8 mouse cellular contexts compared by ENCODE assay signal in the genomic region with DNA sequence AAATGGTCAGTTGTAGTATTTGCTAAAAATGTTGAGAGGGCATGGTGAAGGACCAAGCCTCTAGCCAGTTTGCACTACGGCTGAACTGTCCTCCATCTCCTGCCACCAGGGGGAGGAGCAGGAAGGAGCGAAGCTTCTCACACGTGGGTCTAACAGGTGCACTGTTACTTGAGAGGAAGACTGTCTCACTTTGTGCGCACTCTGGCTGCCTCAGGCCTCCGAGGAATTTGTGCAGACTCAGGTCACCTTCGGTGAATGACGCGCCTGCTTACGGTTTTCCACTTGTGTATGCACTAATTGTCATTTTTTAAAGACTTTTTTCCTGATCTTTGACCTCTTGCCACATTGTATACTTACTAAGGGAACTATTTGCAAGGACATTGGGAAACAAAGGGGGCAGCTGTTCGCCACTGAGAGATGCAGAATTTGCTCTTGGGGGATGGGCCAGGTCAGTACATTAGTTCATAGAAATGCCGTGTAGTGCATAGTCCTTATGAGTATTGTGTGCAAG.
DNase-seq lines count a peak whose midpoint lies in the region; ATAC-seq and TF ChIP-seq lines count a peak whose summit lies in the region.
"Had no signal": no experiment of that assay in that cellular context is flagged by ENCODE, and none has a peak within 500 bp of the region (broad histone marks: within the 10 kb centered on the region; RNA-seq: fewer than 3 reads in every experiment).

No protein-coding gene starts in this region.

- ATAC-seq in midbrain, postnatal 0 days (ENCODE audit: low FRiP score): no peak
- no peak for ATAC-seq in kidney, postnatal 0 days (replicated peaks; ENCODE audit: low FRiP score, low read depth)
- peak; percentile 16; the same call in 1 of the 2 replicates for ATAC-seq in neutrophil, adult 5-6 weeks (ENCODE audit: extremely low read depth, insufficient number of reproducible peaks, low FRiP score, poor library complexity, severe bottlenecking)

- H3K9me3 ChIP-seq in midbrain, postnatal 0 days (ENCODE audit: low read length): no peaks in the 10 kb centered on the region
- H3K9me3 ChIP-seq in midbrain, embryonic 10.5 days (replicated peaks): no peaks in the 10 kb centered on the region
- no peaks in the 10 kb centered on the region for H3K9me3 ChIP-seq in kidney, postnatal 0 days (replicated peaks; ENCODE audit: low read length)
- H3K9me3 ChIP-seq: neural tube, embryonic 12.5 days had no signal

- peaks cover 28% of the 10 kb centered on the region for H3K36me3 ChIP-seq in midbrain, postnatal 0 days (ENCODE audit: insufficient read depth, low read length)
- H3K36me3 ChIP-seq in midbrain, embryonic 10.5 days: peaks cover 87% of the 10 kb centered on the region
- peaks cover 49% of the 10 kb centered on the region for H3K36me3 ChIP-seq in kidney, postnatal 0 days (ENCODE audit: insufficient read depth, low read length)

- no peak overlapping the region for H3K4me3 ChIP-seq in midbrain, postnatal 0 days (ENCODE audit: low read depth, low read length)
- no peak overlapping the region for H3K4me3 ChIP-seq in midbrain, embryonic 10.5 days
- H3K4me3 ChIP-seq in cortical plate, adult 2 months (ENCODE audit: insufficient read depth, low read length): no peak overlapping the region
- no peak overlapping the region for H3K4me3 ChIP-seq in kidney, postnatal 0 days (replicated peaks; ENCODE audit: low read depth, low read length)
- H3K4me3 ChIP-seq: neural tube, embryonic 12.5 days had no signal

- peak; percentile 72 for TF ChIP-seq CTCF in midbrain, postnatal 0 days (IDR thresholded peaks at IDR 0.05)
- TF ChIP-seq CTCF in cortical plate, adult 2 months (IDR thresholded peaks at IDR 0.05; ENCODE audit: extremely low read depth, insufficient read depth, low read length): peak; percentile 30; the same call in 1 of the 2 replicates
- peak; percentile 67 for TF ChIP-seq CTCF in kidney, postnatal 0 days (IDR thresholded peaks at IDR 0.05; ENCODE audit: low read depth)

- no peaks in the 10 kb centered on the region for H3K4me1 ChIP-seq in midbrain, postnatal 0 days (ENCODE audit: insufficient read depth, low read length)
- no peaks in the 10 kb centered on the region for H3K4me1 ChIP-seq in midbrain, embryonic 10.5 days
- H3K4me1 ChIP-seq in cortical plate, adult 2 months (ENCODE audit: control insufficient read depth, insufficient read depth, low read length): no peaks in the 10 kb centered on the region
- H3K4me1 ChIP-seq in kidney, postnatal 0 days (replicated peaks; ENCODE audit: insufficient read depth, low read length): no peaks in the 10 kb centered on the region
- H3K4me1 ChIP-seq: neural tube, embryonic 12.5 days had no signal

- no peaks in the 10 kb centered on the region for H3K27me3 ChIP-seq in midbrain, postnatal 0 days (ENCODE audit: insufficient read depth, low read length)
- H3K27me3 ChIP-seq in midbrain, embryonic 10.5 days (ENCODE audit: low read depth, poor library complexity, severe bottlenecking): no peaks in the 10 kb centered on the region
- no peaks in the 10 kb centered on the region for H3K27me3 ChIP-seq in kidney, postnatal 0 days (ENCODE audit: insufficient read depth, low read length)
- H3K27me3 ChIP-seq: neural tube, embryonic 12.5 days had no signal

- DNase-seq in midbrain, postnatal 0 days (ENCODE audit: low spot score): peak; percentile 19
- DNase-seq in midbrain, embryonic 10.5 days (ENCODE audit: low spot score): no peak
- DNase-seq in kidney, postnatal 0 days (ENCODE audit: low spot score): peak; percentile 40
- DNase-seq in ovary, postnatal 10 days (ENCODE audit: low spot score): no peak
- no peak for DNase-seq in right cerebral cortex, postnatal 14 days

- H3K9ac ChIP-seq in midbrain, postnatal 0 days (replicated peaks; ENCODE audit: low read length, poor library complexity, severe bottlenecking): no peak overlapping the region
- H3K9ac ChIP-seq in kidney, postnatal 0 days (ENCODE audit: low read depth, low read length): no peak overlapping the region
- H3K9ac ChIP-seq: neural tube, embryonic 12.5 days had no signal

- H3K4me2 ChIP-seq in midbrain, postnatal 0 days (ENCODE audit: low read depth, low read length, poor library complexity, severe bottlenecking): no peak overlapping the region
- no peak overlapping the region for H3K4me2 ChIP-seq in kidney, postnatal 0 days (ENCODE audit: low read length)
- H3K4me2 ChIP-seq: neural tube, embryonic 12.5 days had no signal

- TF ChIP-seq POLR2A in cortical plate, adult 2 months (IDR thresholded peaks at IDR 0.05; ENCODE audit: extremely low read depth, insufficient read depth, low read length): no peak

- no peak overlapping the region for H3K27ac ChIP-seq in midbrain, postnatal 0 days (ENCODE audit: low read depth, low read length)
- no peak overlapping the region for H3K27ac ChIP-seq in midbrain, embryonic 10.5 days (replicated peaks)
- H3K27ac ChIP-seq in cortical plate, adult 2 months (ENCODE audit: insufficient read depth, low read length): no peak overlapping the region
- no peak overlapping the region for H3K27ac ChIP-seq in kidney, postnatal 0 days
- H3K27ac ChIP-seq: neural tube, embryonic 12.5 days had no signal

- WGBS in midbrain, postnatal 0 days: 73% methylated on average over 11 of the region's 11 CpGs
- WGBS in midbrain, embryonic 10.5 days: 77% methylated on average over 11 of the region's 11 CpGs
- 74% methylated on average over 11 of the region's 11 CpGs for WGBS in kidney, postnatal 0 days

Comparison
In these comparisons a context has a peak if more than half of its experiments do, and no peak if none do; other contexts are left out.
1. DNase-seq: peak in midbrain, postnatal 0 days (single experiment) and kidney, postnatal 0 days (single experiment); none in midbrain, embryonic 10.5 days (single experiment), ovary, postnatal 10 days (single experiment) and right cerebral cortex, postnatal 14 days (single experiment).
2. Peak in every context shown above with its lines, with median percentiles within 50 percentile points of each other: CTCF ChIP-seq.